Comparison of ENCODE assay signal across 8 mouse cellular contexts in genomic region chr4:83343895-83344294, GRCm38 (mm10). TPM values are rescaled to one million over a fixed set of nuclear protein-coding genes. Genes with fewer than 3 reads are reported as not detected.
DNase-seq lines count a peak whose midpoint lies in the region; ATAC-seq and TF ChIP-seq lines count a peak whose summit lies in the region.

No protein-coding gene starts in this region.

- H3K4me2 ChIP-seq in CH12.LX (ENCODE audit: insufficient read depth, low read depth, poor library complexity, severe bottlenecking), result no peak overlapping the region
- H3K4me2 ChIP-seq in hindbrain, embryonic 13.5 days, result no peak overlapping the region

- ATAC-seq in granulocyte monocyte progenitor cell, adult 5-6 weeks (replicated peaks; ENCODE audit: poor library complexity, severe bottlenecking), result 0 out of 2 replicates have a peak, but pooled peaks have one; percentile 16
- no peak for ATAC-seq in hindbrain, embryonic 13.5 days (ENCODE audit: low FRiP score)

- 58% methylated on average over 2 of the region's 2 CpGs for WGBS in hindbrain, embryonic 13.5 days

- dilution Hi-C loops in CH12.LX (cut with MboI; ENCODE audit: extremely low pct_ligation_motif_present, extremely low pct_unique_long_range_greater_than_20kb, low sequenced_read_pairs), result no loop called here

- no peaks in the 10 kb centered on the region for H3K27me3 ChIP-seq in CH12.LX (replicated peaks)
- no peaks in the 10 kb centered on the region for H3K27me3 ChIP-seq in hindbrain, embryonic 13.5 days

- TF ChIP-seq RAD21 in CH12.LX (IDR thresholded peaks at IDR 0.05; ENCODE audit: low read depth, low read length), result peak; percentile 56

- H3K4me3 ChIP-seq in CH12.LX (replicated peaks in 1 of 3; ENCODE audit: low read depth in 2 of 3, low read length in 2 of 3, poor library complexity in 1 of 3), result no peak overlapping the region
- no peak overlapping the region for H3K4me3 ChIP-seq in hindbrain, embryonic 13.5 days

- H3K36me3 ChIP-seq in CH12.LX (replicated peaks in 1 of 2; ENCODE audit: control insufficient read depth in 1 of 2, insufficient read depth in 1 of 2, low read length in 1 of 2), result no peaks in the 10 kb centered on the region
- H3K36me3 ChIP-seq in hindbrain, embryonic 13.5 days, result no peaks in the 10 kb centered on the region

- DNase-seq in adrenal gland, postnatal 10 days, result peak; percentile 33
- no peak for DNase-seq in adrenal gland, adult 18-20 months (ENCODE audit: low spot score in 2 of 2)
- peak; percentile 18 to 39 for DNase-seq in layer of hippocampus, postnatal 10 days (ENCODE audit: low spot score in 2 of 2)
- DNase-seq in layer of hippocampus, adult 18-20 months (ENCODE audit: low spot score in 2 of 2), result no peak
- DNase-seq in CH12.LX (ENCODE audit: extremely low read depth), result peak; percentile 20
- DNase-seq in urinary bladder, postnatal 14 days (ENCODE audit: low spot score), result no peak

- in situ Hi-C loops in CH12.LX (cut with MboI; ENCODE audit: low pct_ligation_motif_present, low pct_unique_long_range_greater_than_20kb, low sequenced_read_pairs), result no loop called here

- TF ChIP-seq CTCF in CH12.LX (conservative IDR thresholded peaks at IDR 0.05 in 1 of 2, IDR thresholded peaks at IDR 0.05 in 1 of 2; ENCODE audit: low read depth in 2 of 2, low read length in 2 of 2), result peak; percentile 33 to 71; a peak in 3 of 4 replicates

- TF ChIP-seq EP300 in CH12.LX (IDR thresholded peaks at IDR 0.05; ENCODE audit: low read length), result no peak

- no peak overlapping the region for H3K27ac ChIP-seq in CH12.LX (ENCODE audit: insufficient read depth, low read depth)
- H3K27ac ChIP-seq in hindbrain, embryonic 13.5 days, result no peak overlapping the region

- no peak for TF ChIP-seq POLR2A in CH12.LX (IDR thresholded peaks at IDR 0.05; ENCODE audit: low read depth, low read length)

- H3K4me1 ChIP-seq in CH12.LX (ENCODE audit: control insufficient read depth in 1 of 2, insufficient read depth in 2 of 2), result peaks cover 7 to 20% of the 10 kb centered on the region in 2 experiments
- no peaks in the 10 kb centered on the region for H3K4me1 ChIP-seq in hindbrain, embryonic 13.5 days (replicated peaks)

- H3K9ac ChIP-seq in CH12.LX (ENCODE audit: insufficient read depth, low read depth), result no peak overlapping the region
- no peak overlapping the region for H3K9ac ChIP-seq in hindbrain, embryonic 13.5 days

- peaks cover 6% of the 10 kb centered on the region for H3K9me3 ChIP-seq in CH12.LX (replicated peaks; ENCODE audit: low read length)
- H3K9me3 ChIP-seq in hindbrain, embryonic 13.5 days, result no peaks in the 10 kb centered on the region

- no peaks in the 10 kb centered on the region for H3K79me2 ChIP-seq in CH12.LX (replicated peaks; ENCODE audit: control insufficient read depth, extremely low read depth, insufficient read depth, poor library complexity, severe bottlenecking)

TF ChIP-seq in CH12.LX, 34 proteins besides CTCF, POLR2A, EP300 and RAD21:
- TF ChIP-seq SMC3 (IDR thresholded peaks at IDR 0.05; ENCODE audit: low read depth, low read length) (peak; percentile 52), POLR2AphosphoS2 (IDR thresholded peaks at IDR 0.05; ENCODE audit: low read depth, low read length) (no peak), E2F4 (IDR thresholded peaks at IDR 0.05; ENCODE audit: insufficient replicate concordance, low read depth, low read length) (no peak)
TF ChIP-seq in CH12.LX: peak in this region for 1.

RNA-seq across cellular contexts. Expression of gene Ttc39b, which starts 19.8 kb away (rescaled TPM):
- total RNA-seq in adrenal gland, postnatal 10 days (2021), result 10 to 100 TPM; 16.4 to 17.0 TPM
- total RNA-seq in adrenal gland, adult 18-20 months (2021), result 10 to 100 TPM; 16.4 to 18.3 TPM
- total RNA-seq in layer of hippocampus, postnatal 10 days (2021), result 10 to 100 TPM; 26.1 to 28.9 TPM
- total RNA-seq in layer of hippocampus, adult 18-20 months (2021), result 10 to 100 TPM; 34.1 to 36.4 TPM
- total RNA-seq in CH12.LX (2012; rRNA removed) (12.6 and 14.7 TPM in 2 replicates), CH12.LX (2014; rRNA removed) (16.7 and 17.3 TPM in 2 replicates)
- 15.7 and 17.8 TPM in 2 replicates for polyA plus RNA-seq in CH12.LX (2012; ENCODE audit: insufficient read length, low read depth)
- total RNA-seq in granulocyte monocyte progenitor cell, adult 5-6 weeks (2014; fragmentation: Nextera tagmentation), result 0.19 TPM in 1 of 2 replicates, not detected in the other
- total RNA-seq in granulocyte monocyte progenitor cell, adult 5-6 weeks (2017), result 0.26 and 1.6 TPM in 2 replicates
- 5.3 and 5.5 TPM in 2 replicates for polyA plus RNA-seq in hindbrain, embryonic 13.5 days (2015; fragmentation: Nextera tagmentation; extraction: Ambion mirVana)

Comparison
In these comparisons a context has a peak if more than half of its experiments do, and no peak if none do; other contexts are left out.
1. DNase-seq: peak in adrenal gland, postnatal 10 days (single experiment), layer of hippocampus, postnatal 10 days (2 of 2) and CH12.LX (single experiment); none in adrenal gland, adult 18-20 months (0 of 2), layer of hippocampus, adult 18-20 months (0 of 2) and urinary bladder, postnatal 14 days (single experiment).
2. RNA of gene Ttc39b, which starts 19.8 kb away (total RNA-seq): 34.1 to 36.4 TPM in layer of hippocampus, adult 18-20 months, 26.1 to 28.9 TPM in layer of hippocampus, postnatal 10 days, 16.4 to 18.3 TPM in adrenal gland, adult 18-20 months, 16.4 to 17.0 TPM in adrenal gland, postnatal 10 days and 12.6 to 17.3 TPM in CH12.LX; 0.19 to 1.6 TPM in granulocyte monocyte progenitor cell, adult 5-6 weeks; every median in the first group is over 4 times any median in the second.